Mouse (Mus musculus) MN1 (cell line): ENCODE measurements around the gene Uncx.

Experiments
- DNase-seq: peaks from one replicate; pipeline ENCODE4 v3.0.0-alpha.2; 2016; ENCODE audit warnings: low spot score

The Uncx gene

GRCm38 (mm10) chr5:139542556-139542955 is 738 bp upstream of the Uncx start:
- DNase-seq: no peak

- DNase-seq: no peak
Observed at GRCm38 (mm10) chr5:139543650-139544270, 466 bp downstream of the Uncx start.

GRCm38 (mm10) chr5:139544271-139545135 is 1.2 kb downstream of the Uncx start:
- no peak for DNase-seq

GRCm38 (mm10) chr5:139545221-139545620 is 1.9 kb downstream of the Uncx start:
- no peak for DNase-seq

- no peak for DNase-seq
Observed at GRCm38 (mm10) chr5:139545673-139546335, 2.5 kb downstream of the Uncx start.

GRCm38 (mm10) chr5:139546336-139546770 is 3.1 kb downstream of the Uncx start:
- DNase-seq: no peak

GRCm38 (mm10) chr5:139546771-139547420 is 3.6 kb downstream of the Uncx start:
- DNase-seq: no peak

- no peak for DNase-seq
Observed at GRCm38 (mm10) chr5:139547421-139547931, 4.2 kb downstream of the Uncx start.

GRCm38 (mm10) chr5:139553446-139554273 is 10.4 kb downstream of the Uncx start:
- DNase-seq: no peak

GRCm38 (mm10) chr5:139554478-139555335 is 11.4 kb downstream of the Uncx start:
- DNase-seq: no peak

GRCm38 (mm10) chr5:139555476-139556115 is 12.3 kb downstream of the Uncx start:
- DNase-seq: no peak

GRCm38 (mm10) chr5:139556116-139556678 is 12.9 kb downstream of the Uncx start:
- DNase-seq: no peak

GRCm38 (mm10) chr5:139557079-139557478 is 13.8 kb downstream of the Uncx start:
- DNase-seq: no peak

- DNase-seq: no peak
Observed at GRCm38 (mm10) chr5:139557531-139558467, 14.5 kb downstream of the Uncx start.

- peak; percentile 35 for DNase-seq
Observed at GRCm38 (mm10) chr5:139558468-139558804, 15.1 kb downstream of the Uncx start.

- peak; percentile 21 for DNase-seq
Observed at GRCm38 (mm10) chr5:139558917-139559660, 15.8 kb downstream of the Uncx start.

- no peak for DNase-seq
Observed at GRCm38 (mm10) chr5:139559782-139560181, 16.5 kb downstream of the Uncx start.
